Mouse (Mus musculus) lung, embryonic 15.5 days (tissue): ENCODE data around the gene Atp1b2. TPM values are rescaled to one million over a fixed set of nuclear protein-coding genes. Genes with fewer than 3 reads are reported as not detected.
A peak's percentile ranks its signal among the peaks of the same experiment; 100 is the strongest.

Source experiments
- ATAC-seq: fragments of 200-750 bp; cut with Nextera tagmentation; 2 replicates; pipeline ENCODE4 v1.8.0; 2017; ENCODE audit warnings: moderate number of reproducible peaks, borderline replicate concordance; ENCODE audit not compliant: low FRiP score, low TSS enrichment; ENCODE audit errors: extremely low read depth
- H3K27ac ChIP-seq: fragments of 300-500 bp; sonication (generic); 2 replicates; pipeline ENCODE4 v1.5.1; 2015; ENCODE audit warnings: moderate library complexity, mild to moderate bottlenecking, inconsistent platforms
- H3K27me3 ChIP-seq: fragments of 300-500 bp; sonication (generic); 2 replicates; pipeline ENCODE4 v1.6.1; 2015; ENCODE audit warnings: inconsistent platforms
- H3K36me3 ChIP-seq: fragments of 300-500 bp; sonication (generic); 2 replicates; pipeline ENCODE4 v1.6.1; 2015; ENCODE audit warnings: inconsistent platforms
- H3K4me1 ChIP-seq: fragments of 300-500 bp; sonication (generic); 2 replicates; pipeline ENCODE4 v1.6.1; 2015; ENCODE audit warnings: inconsistent platforms
- H3K4me2 ChIP-seq: fragments of 300-500 bp; sonication (generic); 2 replicates; pipeline ENCODE4 v1.6.1; 2015; ENCODE audit warnings: inconsistent platforms, mild to moderate bottlenecking, moderate library complexity
- H3K4me3 ChIP-seq: fragments of 300-500 bp; sonication (generic); 2 replicates; pipeline ENCODE4 v1.5.1; 2015; ENCODE audit warnings: mild to moderate bottlenecking, inconsistent platforms
- H3K9ac ChIP-seq: fragments of 300-500 bp; sonication (generic); 2 replicates; pipeline ENCODE4 v1.6.1; 2015; ENCODE audit warnings: inconsistent platforms
- H3K9me3 ChIP-seq: fragments of 300-500 bp; sonication (generic); 2 replicates; pipeline ENCODE4 v1.6.1; 2016; ENCODE audit warnings: inconsistent platforms
- WGBS: fragments of 180-500 bp; shearing (Covaris S2); methylation state at CpG from one replicate; pipeline ENCODE4 v1.1.7; 2015; 5-methylcytosine and 5-hydroxymethylcytosine counted together
- polyA plus RNA-seq: library from polyadenylated mRNA; unstranded; fragments of >200 nt; fragmentation: Nextera tagmentation; extraction: Ambion mirVana; gene quantifications from 2 replicates; pipeline ENCODE4 v1.2.1, GENCODE M21; 2015

Atp1b2 gene
- polyA plus RNA-seq, 1 experiment from 2014 or later: 10.1 TPM

DNA sequence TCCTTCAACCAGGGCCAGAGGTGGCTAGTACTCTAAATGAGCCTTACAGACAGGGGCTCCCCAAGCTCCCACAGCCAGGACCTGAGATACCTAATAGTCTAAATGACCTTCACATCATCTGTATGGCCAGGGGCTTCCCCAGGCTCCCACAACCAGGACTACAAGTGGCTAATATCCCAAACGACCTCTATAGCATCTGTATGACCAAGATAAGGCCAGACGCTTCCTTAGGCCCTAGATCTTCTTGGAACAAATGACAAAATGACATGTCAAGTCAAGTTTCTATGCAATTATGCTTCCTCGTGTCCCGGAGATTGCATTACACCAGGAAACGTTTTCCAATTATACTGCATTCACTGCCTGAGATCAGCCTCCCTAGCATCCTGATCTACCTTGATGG is 29.4 kb downstream of the Atp1b2 start:
- Histone ChIP-seq H3K4me3 (no peak overlapping the region), H3K36me3 (0 out of 2 replicates have a peak, but pooled peaks cover 8% of the 10 kb centered on the region), H3K9ac (no peak overlapping the region), H3K27me3 (no peaks in the 10 kb centered on the region), H3K4me2 (no peak overlapping the region), H3K4me1 (peaks cover 28% of the 10 kb centered on the region), H3K27ac (no peak overlapping the region), H3K9me3 (no peaks in the 10 kb centered on the region)
- WGBS: 61% methylated on average over 5 of the region's 5 CpGs
- ATAC-seq: no peak

DNA sequence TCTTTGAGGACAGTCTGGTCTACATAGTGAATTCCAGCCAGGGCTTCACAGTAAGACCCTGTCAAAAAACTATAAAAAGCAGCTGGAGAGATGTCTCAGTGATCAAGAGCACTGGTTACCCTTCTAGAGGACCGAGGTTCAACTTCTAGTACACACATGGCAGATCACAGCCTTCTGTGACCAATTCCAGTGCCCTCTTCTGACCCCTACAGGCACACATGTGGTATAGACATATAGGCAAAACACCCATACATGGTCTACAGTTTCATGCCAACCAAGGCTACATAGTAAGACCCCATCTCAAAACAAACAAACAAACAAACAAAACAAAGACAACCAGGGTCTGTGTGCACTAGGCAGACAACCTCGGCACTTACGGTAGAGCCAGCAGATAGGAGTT is 30.5 kb downstream of the Atp1b2 start:
- no peaks in the 10 kb centered on the region for H3K27me3 ChIP-seq
- H3K4me1 ChIP-seq: peaks cover 28% of the 10 kb centered on the region
- no peak overlapping the region for H3K9ac ChIP-seq
- no peak overlapping the region for H3K27ac ChIP-seq
- H3K4me2 ChIP-seq: no peak overlapping the region
- H3K9me3 ChIP-seq: no peaks in the 10 kb centered on the region
- no peak for ATAC-seq
- H3K36me3 ChIP-seq: peaks cover 19% of the 10 kb centered on the region; the same call in 1 of the 2 replicates
- no peak overlapping the region for H3K4me3 ChIP-seq
- WGBS: 59% methylated on average over 3 of the region's 3 CpGs

DNA sequence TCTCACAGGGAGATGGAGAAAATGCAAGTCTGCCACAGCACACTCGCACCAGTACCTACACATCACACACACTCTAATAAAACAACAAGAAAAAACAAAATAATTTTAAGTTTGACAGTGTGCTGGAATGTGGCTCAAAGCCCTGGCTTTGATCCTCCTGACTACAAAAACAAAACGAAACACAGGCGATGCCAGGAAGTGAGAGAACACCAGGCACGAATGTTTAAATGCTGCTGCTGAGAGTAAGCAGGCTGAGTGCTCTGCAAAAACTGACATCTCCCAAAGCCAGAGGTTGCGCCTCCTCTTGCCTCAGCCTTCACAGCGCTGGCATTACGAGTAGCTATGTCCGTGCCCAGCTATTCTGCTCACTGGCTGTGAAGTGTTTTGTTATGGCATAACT is 40.6 kb downstream of the Atp1b2 start:
- no peak for ATAC-seq
- H3K4me1 ChIP-seq: peaks cover 14% of the 10 kb centered on the region
- no peaks in the 10 kb centered on the region for H3K9me3 ChIP-seq
- H3K4me2 ChIP-seq: no peak overlapping the region
- no peak overlapping the region for H3K27ac ChIP-seq
- H3K9ac ChIP-seq: no peak overlapping the region
- 51% methylated on average over 8 of the region's 8 CpGs for WGBS
- no peaks in the 10 kb centered on the region for H3K27me3 ChIP-seq
- H3K36me3 ChIP-seq: peaks cover 34% of the 10 kb centered on the region
- no peak overlapping the region for H3K4me3 ChIP-seq

DNA sequence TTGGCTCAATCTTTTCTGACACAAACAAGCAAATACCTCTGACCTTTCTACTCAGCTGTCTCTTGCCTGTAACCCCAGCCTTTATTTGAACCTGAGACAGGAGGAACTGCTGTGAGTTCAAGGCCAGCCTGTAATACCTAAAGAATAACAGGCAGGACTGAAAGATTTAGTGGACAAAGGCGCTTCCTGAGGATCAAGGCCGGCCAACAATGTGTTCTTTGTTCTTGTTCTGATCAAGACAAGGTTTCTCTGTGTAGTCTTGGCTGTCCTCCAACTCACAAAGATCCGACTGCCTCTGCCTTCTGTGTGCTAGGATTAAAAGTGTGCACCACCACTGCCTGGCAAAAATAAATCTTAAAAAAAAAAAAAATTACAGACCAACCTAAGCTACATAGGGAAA is 41.4 kb downstream of the Atp1b2 start:
- no peak overlapping the region for H3K9ac ChIP-seq
- 53% methylated on average over 3 of the region's 3 CpGs for WGBS
- peaks cover 20% of the 10 kb centered on the region for H3K4me1 ChIP-seq
- H3K4me3 ChIP-seq: no peak overlapping the region
- no peaks in the 10 kb centered on the region for H3K27me3 ChIP-seq
- ATAC-seq: no peak
- H3K36me3 ChIP-seq: peaks cover 30% of the 10 kb centered on the region
- H3K4me2 ChIP-seq: no peak overlapping the region
- H3K27ac ChIP-seq: no peak overlapping the region
- no peaks in the 10 kb centered on the region for H3K9me3 ChIP-seq

DNA sequence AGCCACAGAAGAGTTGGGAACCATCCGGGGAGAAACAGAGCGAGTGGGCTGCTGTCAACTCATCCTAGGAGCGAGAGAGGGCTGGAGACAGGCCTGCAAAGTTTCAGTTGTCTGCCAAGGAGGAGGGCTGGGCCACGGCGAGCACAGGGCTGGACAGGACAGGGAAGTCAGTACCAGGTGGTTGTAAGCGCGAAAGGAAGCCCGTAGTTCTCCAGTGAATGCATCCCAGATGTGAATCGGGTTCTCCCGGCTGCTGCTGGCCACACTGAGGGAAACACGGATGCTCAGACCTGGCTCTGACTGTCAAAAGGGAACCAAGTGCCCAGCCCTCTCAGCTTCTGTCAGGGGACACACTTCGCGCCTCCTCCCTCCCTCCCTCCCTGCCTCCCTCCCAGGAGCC is 42.4 kb downstream of the Atp1b2 start:
- H3K9me3 ChIP-seq: no peaks in the 10 kb centered on the region
- no peak for ATAC-seq
- no peak overlapping the region for H3K9ac ChIP-seq

DNA sequence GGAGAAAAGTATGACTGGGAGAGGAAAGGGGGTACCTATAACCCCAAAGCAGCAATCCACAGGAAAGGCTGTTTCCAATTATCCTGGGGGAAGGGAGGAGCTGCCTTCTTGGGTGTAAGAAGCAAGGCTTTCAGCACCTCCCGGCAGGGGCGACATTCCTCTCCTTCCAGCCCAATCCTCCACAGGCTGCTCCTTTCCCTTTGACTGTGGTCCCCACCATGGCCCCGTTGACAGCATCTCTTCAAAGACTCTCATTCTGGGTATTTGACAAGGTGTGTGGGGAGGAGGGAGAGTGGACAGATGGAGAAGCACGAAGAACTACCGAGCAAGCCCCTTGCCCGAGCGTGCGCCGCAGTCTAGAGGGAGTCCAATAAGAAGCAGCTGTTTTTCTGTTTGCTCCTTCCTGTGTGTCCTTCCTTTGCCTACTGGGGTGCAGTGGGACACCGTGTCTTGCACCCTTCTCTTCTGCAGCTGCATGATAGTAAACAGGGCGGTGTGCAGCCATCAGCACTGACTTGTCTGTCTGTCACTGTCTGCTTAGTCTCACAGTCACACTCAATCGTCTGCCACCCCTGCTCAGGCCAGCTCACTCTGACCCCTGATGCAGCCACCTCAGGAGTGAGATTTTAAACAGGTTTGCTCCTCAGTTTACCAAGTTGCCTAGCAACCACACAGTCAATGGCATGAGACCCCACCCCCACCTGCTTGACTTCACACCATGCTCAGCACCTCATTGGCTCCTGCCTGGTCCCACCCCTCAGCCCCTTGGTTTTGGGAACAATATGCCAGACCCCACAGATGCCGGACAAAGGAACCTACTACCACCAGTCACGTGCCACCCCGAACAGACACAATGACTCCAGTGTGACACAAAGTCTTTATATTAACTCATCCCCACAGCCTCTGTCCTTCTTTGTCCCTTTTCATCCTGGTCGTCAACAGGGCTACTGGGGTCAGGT is 44.6 kb downstream of the Atp1b2 start:
- Histone ChIP-seq H3K9ac (no peak overlapping the region), H3K9me3 (no peaks in the 10 kb centered on the region), H3K4me1 (peaks cover 29% of the 10 kb centered on the region), H3K4me3 (no peak overlapping the region), H3K36me3 (peaks cover 22% of the 10 kb centered on the region), H3K27me3 (no peaks in the 10 kb centered on the region; the same call in 1 of the 2 replicates), H3K27ac (no peak overlapping the region), H3K4me2 (peak overlapping the region; percentile 99; the same call in 1 of the 2 replicates)
- WGBS: 41% methylated on average over 16 of the region's 16 CpGs
- ATAC-seq: no peak

More for the DNA sequence above, 42.4 kb downstream of the Atp1b2 start:
- no peak overlapping the region for H3K4me3 ChIP-seq
- peaks cover 29% of the 10 kb centered on the region for H3K4me1 ChIP-seq
- no peak overlapping the region for H3K27ac ChIP-seq
- H3K27me3 ChIP-seq: no peaks in the 10 kb centered on the region
- peaks cover 30% of the 10 kb centered on the region for H3K36me3 ChIP-seq
- 78% methylated on average over 13 of the region's 13 CpGs for WGBS
- H3K4me2 ChIP-seq: no peak overlapping the region

DNA sequence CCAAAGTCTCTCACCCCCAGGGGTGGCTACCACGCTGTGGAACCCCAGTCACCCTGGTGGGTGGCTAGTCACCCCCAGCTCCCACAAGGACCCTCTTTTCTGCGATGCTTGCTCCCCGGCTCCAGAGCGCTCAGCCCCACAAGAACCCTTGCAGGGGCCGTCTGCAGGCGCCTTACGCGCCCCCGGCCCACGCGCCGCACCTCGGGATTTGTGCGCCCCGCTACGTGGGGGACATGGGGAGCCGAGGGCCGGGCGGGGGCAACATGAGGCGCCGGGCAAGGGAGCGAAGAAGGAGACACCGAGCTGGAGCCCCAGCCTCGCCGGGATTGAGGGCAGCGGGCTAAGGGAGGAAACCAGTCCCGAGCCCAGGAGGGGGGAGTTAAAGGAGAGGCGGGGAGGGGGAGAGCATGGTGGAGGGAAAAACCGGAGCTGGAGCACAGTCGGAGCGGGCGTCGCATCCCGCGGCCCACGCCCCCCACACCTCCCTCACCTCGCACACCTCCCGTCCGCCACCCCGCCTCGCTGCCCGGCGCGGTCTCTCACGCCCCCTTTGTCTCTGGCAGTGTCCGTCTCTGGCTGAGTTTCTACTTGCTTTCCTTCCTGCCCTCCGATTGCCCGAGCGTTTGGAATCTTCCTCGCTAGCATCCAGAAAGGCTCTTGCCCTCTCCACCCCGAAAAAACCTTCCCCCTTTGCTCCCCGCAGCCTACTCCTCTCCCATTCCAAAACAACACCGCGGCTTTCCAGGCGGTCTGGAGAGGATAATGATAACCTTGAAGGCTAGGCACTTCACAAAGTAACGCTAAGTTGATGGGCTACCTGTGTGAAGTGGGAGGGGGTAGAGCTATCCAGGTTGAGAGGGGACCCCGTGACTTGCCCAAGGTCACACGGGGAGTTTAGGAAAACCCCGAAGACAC is 45.6 kb downstream of the Atp1b2 start, which contains the start of gene Efnb3:
Efnb3 (minus strand) TSS at position 355 of the 915 bp plus-strand sequence.
- Histone ChIP-seq H3K36me3 (peaks cover 22% of the 10 kb centered on the region), H3K4me3 (peak within 1 kb of the TSS; percentile 63), H3K4me2 (peak within 1 kb of the TSS; percentile 99), H3K27ac (no peak within 1 kb of the TSS), H3K9me3 (no peaks in the 10 kb centered on the region), H3K9ac (peak within 1 kb of the TSS; percentile 74), H3K4me1 (peaks cover 29% of the 10 kb centered on the region), H3K27me3 (no peaks in the 10 kb centered on the region; the same call in 1 of the 2 replicates)
- WGBS: under 1% methylated on average over 51 of the region's 59 CpGs
- peak; percentile 60; the same call in 1 of the 2 replicates for ATAC-seq

DNA sequence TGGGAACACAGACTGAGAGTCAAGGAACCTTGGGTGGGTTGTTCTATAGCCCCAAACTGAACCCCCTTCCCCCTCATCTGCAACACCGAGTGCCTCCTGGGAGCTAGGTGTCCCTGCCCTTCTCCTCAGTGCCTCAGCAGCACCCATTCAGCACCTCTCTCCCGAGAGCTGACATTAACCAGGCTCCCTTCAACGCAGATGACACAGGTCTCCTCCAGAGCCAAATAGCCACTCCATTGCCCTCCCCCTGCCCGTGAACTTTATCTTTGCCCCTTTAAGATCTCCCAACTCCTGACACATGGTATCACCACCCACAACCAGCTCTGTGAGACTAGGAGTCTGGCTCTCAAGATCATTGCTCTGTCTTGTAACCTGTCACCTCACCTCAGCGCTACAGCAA is 46.6 kb downstream of the Atp1b2 start:
- H3K27ac ChIP-seq: no peak overlapping the region
- H3K4me2 ChIP-seq: peak overlapping the region; percentile 99
- ATAC-seq: no peak
- H3K9ac ChIP-seq: peak overlapping the region; percentile 74; the same call in 1 of the 2 replicates
- H3K27me3 ChIP-seq: no peaks in the 10 kb centered on the region; the same call in 1 of the 2 replicates
- 13% methylated on average over 5 of the region's 5 CpGs for WGBS
- peaks cover 21% of the 10 kb centered on the region for H3K36me3 ChIP-seq
- H3K9me3 ChIP-seq: no peaks in the 10 kb centered on the region
- H3K4me1 ChIP-seq: peaks cover 29% of the 10 kb centered on the region
- peak overlapping the region; percentile 63 for H3K4me3 ChIP-seq

DNA sequence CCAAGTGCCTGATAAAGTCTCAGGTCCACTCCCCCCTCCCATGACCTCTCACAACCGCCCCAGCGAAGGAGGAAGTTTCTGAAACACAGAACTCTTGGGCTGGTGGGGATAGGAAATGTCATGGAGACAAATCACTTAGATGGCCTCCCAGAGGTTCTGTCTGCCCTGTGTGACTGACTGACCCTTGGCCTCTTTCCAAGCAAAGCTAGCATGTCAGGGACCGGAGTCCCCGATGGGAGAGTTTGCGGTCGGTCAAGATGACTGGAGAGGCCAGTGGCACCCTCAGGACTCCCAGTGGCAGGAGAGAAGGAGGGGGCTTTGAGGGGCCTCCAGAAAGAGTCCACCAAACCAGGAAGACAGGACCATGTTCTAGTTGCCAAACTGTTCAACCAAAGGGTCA is 47.0 kb downstream of the Atp1b2 start:
- Histone ChIP-seq H3K4me1 (peaks cover 29% of the 10 kb centered on the region), H3K27me3 (no peaks in the 10 kb centered on the region; the same call in 1 of the 2 replicates), H3K9ac (0 out of 2 replicates have a peak overlapping the region, but pooled peaks have one; percentile 8), H3K4me2 (peak overlapping the region; percentile 99), H3K27ac (no peak overlapping the region), H3K36me3 (peaks cover 19% of the 10 kb centered on the region), H3K4me3 (peak overlapping the region; percentile 63), H3K9me3 (no peaks in the 10 kb centered on the region)
- no peak for ATAC-seq
- 21% methylated on average over 6 of the region's 6 CpGs for WGBS

DNA sequence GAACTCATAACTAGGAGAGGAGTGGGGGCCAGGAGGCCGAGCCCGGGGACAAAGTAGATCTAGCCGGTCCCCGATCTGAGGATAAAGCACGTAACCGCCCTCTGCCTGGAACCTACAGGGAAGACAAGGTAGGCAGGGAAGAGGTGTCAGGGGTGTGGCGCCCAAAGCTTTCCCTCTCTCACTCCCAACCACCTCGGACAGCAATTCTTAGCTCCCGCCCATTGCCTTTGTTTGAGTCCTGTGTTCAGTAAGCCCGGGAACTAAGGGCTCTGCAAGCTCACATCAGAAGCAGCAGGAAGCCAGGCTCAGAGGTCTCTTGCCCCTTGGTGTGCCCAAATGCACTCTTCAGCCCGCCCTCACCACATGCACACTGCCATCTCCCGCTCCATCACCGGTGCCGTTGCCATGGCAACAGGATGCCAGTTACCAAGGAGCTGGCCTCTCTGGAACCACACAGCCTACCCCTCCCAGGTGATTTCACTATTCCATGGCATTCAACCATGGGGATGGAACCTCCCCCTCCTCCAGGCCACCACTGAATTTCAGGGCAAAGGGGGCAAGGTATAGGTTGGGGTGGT is 48.3 kb downstream of the Atp1b2 start:
- H3K9ac ChIP-seq: no peak overlapping the region
- H3K36me3 ChIP-seq: peaks cover 13% of the 10 kb centered on the region
- H3K27me3 ChIP-seq: no peaks in the 10 kb centered on the region; the same call in 1 of the 2 replicates
- H3K4me1 ChIP-seq: peaks cover 29% of the 10 kb centered on the region
- 36% methylated on average over 14 of the region's 14 CpGs for WGBS
- ATAC-seq: no peak
- H3K9me3 ChIP-seq: no peaks in the 10 kb centered on the region
- no peak overlapping the region for H3K4me2 ChIP-seq
- no peak overlapping the region for H3K27ac ChIP-seq
- H3K4me3 ChIP-seq: no peak overlapping the region

DNA sequence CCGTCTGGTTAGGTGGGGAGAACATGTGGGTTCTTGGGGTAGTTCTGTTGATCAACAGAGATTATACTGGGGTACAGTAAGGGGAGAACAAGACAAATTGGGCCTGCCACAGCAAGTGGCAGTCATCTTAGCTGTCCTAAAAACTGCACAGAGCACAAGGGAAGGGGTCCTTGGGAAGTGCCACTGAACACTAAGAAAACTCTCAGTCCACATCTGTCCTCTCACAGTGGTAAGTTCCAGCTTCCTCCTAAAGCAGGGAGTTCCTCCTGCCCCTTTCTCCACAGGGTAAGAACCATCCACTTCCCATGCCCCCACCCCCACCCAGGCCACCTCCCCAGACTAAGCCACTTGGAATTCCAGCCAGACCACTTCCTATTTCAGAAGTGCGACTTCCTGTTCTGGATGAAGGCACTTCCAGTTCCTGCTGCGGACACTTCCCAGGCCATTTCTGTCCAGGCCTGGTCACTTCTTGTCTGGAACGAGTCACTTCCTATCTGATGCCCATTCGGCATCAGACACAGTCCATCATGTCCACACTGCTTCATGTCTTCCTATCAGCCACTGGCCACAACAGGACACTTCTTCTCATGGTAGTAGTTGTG is 51.1 kb downstream of the Atp1b2 start:
- no peak overlapping the region for H3K4me3 ChIP-seq
- no peaks in the 10 kb centered on the region for H3K9me3 ChIP-seq
- H3K27ac ChIP-seq: no peak overlapping the region
- ATAC-seq: no peak
- no peaks in the 10 kb centered on the region for H3K36me3 ChIP-seq
- no peak overlapping the region for H3K4me2 ChIP-seq
- H3K4me1 ChIP-seq: peaks cover 11% of the 10 kb centered on the region
- 66% methylated on average over 5 of the region's 5 CpGs for WGBS
- no peak overlapping the region for H3K9ac ChIP-seq
- peaks cover 7% of the 10 kb centered on the region for H3K27me3 ChIP-seq
